Mouse (Mus musculus) liver, adult 2 months (tissue): ENCODE results near the gene Mrps18b. TPM values are rescaled to one million over a fixed set of nuclear protein-coding genes. Genes with fewer than 3 reads are reported as not detected.

Experiments
- DNase-seq: peaks from one replicate; pipeline ENCODE4 v3.0.0-alpha.2; 2011; ENCODE audit warnings: low read depth, low spot score; ENCODE audit errors: extremely low read depth
- H3K27ac ChIP-seq: fragments of 200-500 bp; replicated peaks from 2 replicates; pipeline ENCODE4 v1.5.1; 2012; ENCODE audit warnings: low read depth, mild to moderate bottlenecking, control low read depth, inconsistent platforms, low read length; ENCODE audit not compliant: insufficient read depth
- H3K27me3 ChIP-seq: fragments of 200-500 bp; 2 replicates; pipeline ENCODE4 v1.6.1; 2012; ENCODE audit warnings: mild to moderate bottlenecking, moderate library complexity, low read length, inconsistent platforms; ENCODE audit not compliant: control insufficient read depth, insufficient read depth
- H3K36me3 ChIP-seq: fragments of 200-500 bp; 2 replicates; pipeline ENCODE4 v1.6.1; 2012; ENCODE audit warnings: low read length, inconsistent platforms; ENCODE audit not compliant: control insufficient read depth, insufficient read depth
- H3K4me1 ChIP-seq: fragments of 200-500 bp; 2 replicates; pipeline ENCODE4 v1.6.1; 2011; ENCODE audit warnings: low read length; ENCODE audit not compliant: control insufficient read depth, insufficient read depth
- H3K4me3 ChIP-seq: fragments of 200-500 bp; 2 replicates; pipeline ENCODE4 v1.5.1; 2011; ENCODE audit warnings: low read depth, mild to moderate bottlenecking, control low read depth, low read length, moderate library complexity; ENCODE audit not compliant: insufficient read depth
- H3K79me2 ChIP-seq: fragments of 200-500 bp; 2 replicates; pipeline ENCODE4 v1.6.1; 2012; ENCODE audit warnings: inconsistent platforms, mild to moderate bottlenecking, low read length, moderate library complexity; ENCODE audit not compliant: control insufficient read depth, insufficient read depth
- H3K9ac ChIP-seq: fragments of 200-500 bp; 2 replicates; pipeline ENCODE4 v1.6.1; 2012; ENCODE audit warnings: low read depth, mild to moderate bottlenecking, control low read depth, inconsistent platforms, low read length
- CTCF ChIP-seq: fragments of 200-500 bp; IDR thresholded peaks from 2 replicates; pipeline ENCODE4 v1.5.1; 2011; ENCODE audit warnings: low read depth, low read length, control low read depth
- POLR2A ChIP-seq: fragments of 200-500 bp; IDR thresholded peaks from 2 replicates; pipeline ENCODE4 v1.6.1; 2011; ENCODE audit warnings: low read length, control low read depth; ENCODE audit not compliant: insufficient read depth; ENCODE audit errors: extremely low read depth
- WGBS: fragments of 180-500 bp; shearing (Covaris S2); methylation state at CpG from one replicate; pipeline ENCODE4 v1.1.7; 2018; 5-methylcytosine and 5-hydroxymethylcytosine counted together
- polyA plus RNA-seq: library from polyadenylated mRNA; depleted of rRNA; stranded (reverse); fragments of >200 nt; gene quantifications from 2 replicates; pipeline ENCODE4 v1.2.3, GENCODE M21; 2012
- total RNA-seq: library from RNA; depleted of rRNA; stranded (reverse); fragments of >200 nt; gene quantifications from 2 replicates; pipeline ENCODE4 v1.2.3, GENCODE M21; 2014

Mrps18b gene
- total and polyA plus RNA-seq, 2 experiments, result 41.1 to 106 TPM

- peak; percentile 3 for DNase-seq
- no peaks in the 10 kb centered on the region for H3K27me3 ChIP-seq
- no peak for TF ChIP-seq CTCF
- TF ChIP-seq POLR2A, result no peak
- H3K4me3 ChIP-seq, result no peak overlapping the region
- no peak overlapping the region for H3K27ac ChIP-seq
- no peaks in the 10 kb centered on the region for H3K4me1 ChIP-seq
- H3K9ac ChIP-seq, result no peak overlapping the region
- 96% methylated on average over 2 of the region's 2 CpGs for whole genome bisulfite sequencing
- peaks cover 50% of the 10 kb centered on the region for H3K36me3 ChIP-seq
- H3K79me2 ChIP-seq, result no peaks in the 10 kb centered on the region
Observed at GRCm38 (mm10) chr17:35929534-35929933, 13.3 kb upstream of the Mrps18b start.

- TF ChIP-seq POLR2A (no peak), CTCF (no peak)
- Histone ChIP-seq H3K4me1 (peaks cover 4% of the 10 kb centered on the region), H3K9ac (no peak overlapping the region), H3K4me3 (no peak overlapping the region), H3K27ac (no peak overlapping the region), H3K27me3 (no peaks in the 10 kb centered on the region), H3K36me3 (peaks cover 67% of the 10 kb centered on the region), H3K79me2 (no peaks in the 10 kb centered on the region; the same call in 1 of the 2 replicates)
- no peak for DNase-seq
- 68% methylated on average over 1 of the region's 1 CpGs for WGBS
Observed at GRCm38 (mm10) chr17:35927471-35927870, 11.3 kb upstream of the Mrps18b start.

DNA sequence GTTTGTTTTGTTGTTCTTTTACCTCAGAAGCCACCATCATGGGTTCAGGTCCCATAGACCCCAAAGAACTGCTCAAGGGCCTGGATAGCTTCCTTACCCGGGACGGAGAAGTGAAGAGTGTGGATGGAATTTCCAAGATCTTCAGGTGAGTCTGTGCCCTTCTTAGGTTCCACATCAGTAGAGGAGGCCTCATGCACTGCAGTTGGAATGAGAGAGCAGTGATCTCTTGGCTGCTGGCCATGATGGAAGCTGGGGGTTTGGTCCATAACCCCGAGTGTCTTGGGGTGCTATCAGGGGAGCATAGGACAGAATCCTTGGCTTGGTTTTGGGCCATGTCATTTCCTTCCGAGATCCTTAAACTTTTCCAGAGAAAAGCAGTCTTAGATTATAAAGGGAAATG, 7.1 kb upstream of the Mrps18b start:
- H3K27ac ChIP-seq, result no peak overlapping the region
- peaks cover 17% of the 10 kb centered on the region for H3K4me1 ChIP-seq
- DNase-seq, result no peak
- 75% methylated on average over 4 of the region's 4 CpGs for WGBS
- TF ChIP-seq POLR2A (no peak), CTCF (no peak)
- no peak overlapping the region for H3K4me3 ChIP-seq
- no peaks in the 10 kb centered on the region for H3K27me3 ChIP-seq
- peaks cover 49% of the 10 kb centered on the region for H3K36me3 ChIP-seq
- H3K9ac ChIP-seq, result peak overlapping the region; percentile 28; the same call in 1 of the 2 replicates
- no peaks in the 10 kb centered on the region; the same call in 1 of the 2 replicates for H3K79me2 ChIP-seq

GRCm38 (mm10) chr17:35922566-35922965, 6.4 kb upstream of the Mrps18b start:
- 51% methylated on average over 3 of the region's 3 CpGs for WGBS
- Histone ChIP-seq H3K9ac (no peak overlapping the region), H3K27ac (peak overlapping the region; percentile 31; the same call in 1 of the 2 replicates), H3K4me1 (peaks cover 17% of the 10 kb centered on the region), H3K36me3 (peaks cover 46% of the 10 kb centered on the region), H3K79me2 (no peaks in the 10 kb centered on the region; the same call in 1 of the 2 replicates), H3K4me3 (no peak overlapping the region), H3K27me3 (no peaks in the 10 kb centered on the region)
- DNase-seq, result peak; percentile 83
- TF ChIP-seq POLR2A, result no peak
- no peak for TF ChIP-seq CTCF

GRCm38 (mm10) chr17:35921710-35922109, 5.5 kb upstream of the Mrps18b start:
- no peak overlapping the region for H3K9ac ChIP-seq
- no peak for TF ChIP-seq CTCF
- TF ChIP-seq POLR2A, result no peak
- H3K36me3 ChIP-seq, result peaks cover 47% of the 10 kb centered on the region
- no peaks in the 10 kb centered on the region for H3K27me3 ChIP-seq
- H3K4me3 ChIP-seq, result no peak overlapping the region
- no peak for DNase-seq
- 32% methylated on average over 4 of the region's 4 CpGs for WGBS
- no peak overlapping the region for H3K27ac ChIP-seq
- peaks cover 17% of the 10 kb centered on the region for H3K4me1 ChIP-seq
- no peaks in the 10 kb centered on the region; the same call in 1 of the 2 replicates for H3K79me2 ChIP-seq

DNA sequence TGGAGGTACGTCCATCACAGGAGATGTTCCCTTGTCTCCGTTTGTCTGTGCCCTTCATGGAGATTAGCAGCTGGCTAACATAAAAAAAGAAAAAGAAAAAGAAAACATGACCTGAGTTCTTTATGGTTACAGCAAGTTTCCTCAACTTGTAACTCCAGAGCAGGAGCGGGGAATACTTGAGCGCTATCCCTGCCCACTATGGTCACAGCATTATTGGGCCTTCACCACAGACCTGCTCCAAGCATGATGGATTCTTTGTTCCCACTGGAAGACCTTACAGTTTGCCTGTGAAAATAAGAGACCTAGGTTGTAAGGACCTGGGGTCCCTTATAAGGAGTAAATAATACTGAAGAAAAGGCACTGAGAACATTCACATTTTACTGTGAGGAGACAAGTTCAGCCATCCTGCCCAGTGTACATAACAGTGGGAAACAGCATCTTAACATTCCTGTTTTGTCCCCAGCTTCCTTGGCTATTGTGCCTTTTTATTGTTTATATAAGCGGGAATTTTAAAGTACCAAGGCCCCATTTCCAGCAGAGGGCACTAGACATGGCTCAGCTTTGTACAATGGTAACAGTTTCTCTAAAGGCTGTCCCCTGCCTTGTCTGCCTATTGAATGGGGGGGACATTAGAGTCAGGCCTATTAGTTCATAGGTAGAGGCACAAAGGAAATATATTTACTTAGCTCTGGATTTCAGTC, 4.8 kb upstream of the Mrps18b start:
- H3K27ac ChIP-seq, result peak overlapping the region; percentile 24; the same call in 1 of the 2 replicates
- peaks cover 17% of the 10 kb centered on the region for H3K4me1 ChIP-seq
- no peak for TF ChIP-seq POLR2A
- peak; percentile 34 for TF ChIP-seq CTCF
- no peak overlapping the region for H3K4me3 ChIP-seq
- H3K27me3 ChIP-seq, result no peaks in the 10 kb centered on the region
- peak; percentile 65 for DNase-seq
- H3K9ac ChIP-seq, result no peak overlapping the region
- 65% methylated on average over 5 of the region's 5 CpGs for WGBS
- no peaks in the 10 kb centered on the region; the same call in 1 of the 2 replicates for H3K79me2 ChIP-seq
- peaks cover 40% of the 10 kb centered on the region for H3K36me3 ChIP-seq
